Mouse (Mus musculus): ENCODE data around the gene Pspn. TPM values are rescaled to one million over a fixed set of nuclear protein-coding genes. Genes with fewer than 3 reads are reported as not detected.
A peak's percentile ranks its signal among the peaks of the same experiment; 100 is the strongest.

Gene Pspn
- polyA plus RNA-seq, 1 experiment: not detected

DNA sequence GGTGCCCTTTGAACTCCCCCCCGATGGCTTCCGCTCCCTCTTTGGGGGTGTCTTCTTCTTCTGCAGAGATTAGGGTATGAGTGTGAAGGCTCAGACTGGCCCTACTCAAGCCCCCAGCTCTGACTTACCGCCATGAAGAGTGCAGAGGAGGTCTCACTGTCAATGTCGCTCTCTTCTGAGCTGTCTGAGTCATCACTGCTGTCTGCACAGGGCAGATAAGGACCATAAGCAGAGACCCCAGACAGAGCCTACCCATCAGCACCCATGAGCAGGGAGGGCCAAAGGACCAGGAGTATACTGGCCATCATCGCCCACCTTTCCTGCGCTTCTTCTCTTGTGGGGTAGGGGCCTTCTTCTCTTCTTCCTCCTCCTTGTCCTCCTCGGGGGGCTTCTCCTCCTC, 4.2 kb upstream of the Pspn start:
- Histone ChIP-seq H3K27ac (ENCODE audit: insufficient read depth, low read depth, low read length) (no peak overlapping the region), H3K4me3 (ENCODE audit: insufficient read depth, low read depth, low read length) (no peak overlapping the region), H3K4me1 (ENCODE audit: control insufficient read depth, insufficient read depth, low read length) (no peaks in the 10 kb centered on the region; the same call in 1 of the 2 replicates)
- TF ChIP-seq CTCF (IDR thresholded peaks at IDR 0.05; ENCODE audit: insufficient read depth, low read depth, low read length) (no peak), POLR2A (IDR thresholded peaks at IDR 0.05; ENCODE audit: insufficient read depth, low read depth, low read length) (no peak)
- WGBS: 91% methylated on average over 7 of the region's 7 CpGs

GRCm38 (mm10) chr17:57001228-57001627, 1.4 kb upstream of the Pspn start:
- H3K4me1 ChIP-seq (ENCODE audit: control insufficient read depth, insufficient read depth, low read length): peaks cover 12% of the 10 kb centered on the region
- no peak overlapping the region for H3K4me3 ChIP-seq (ENCODE audit: insufficient read depth, low read depth, low read length)
- 81% methylated on average over 8 of the region's 8 CpGs for WGBS
- TF ChIP-seq CTCF (IDR thresholded peaks at IDR 0.05; ENCODE audit: insufficient read depth, low read depth, low read length) (no peak), POLR2A (IDR thresholded peaks at IDR 0.05; ENCODE audit: insufficient read depth, low read depth, low read length) (no peak)
- no peak overlapping the region for H3K27ac ChIP-seq (ENCODE audit: insufficient read depth, low read depth, low read length)

- Histone ChIP-seq H3K4me3 (ENCODE audit: insufficient read depth, low read depth, low read length) (no peak overlapping the region), H3K4me1 (ENCODE audit: control insufficient read depth, insufficient read depth, low read length) (peaks cover 12% of the 10 kb centered on the region), H3K27ac (ENCODE audit: insufficient read depth, low read depth, low read length) (no peak overlapping the region)
- WGBS: 93% methylated on average over 9 of the region's 9 CpGs
- TF ChIP-seq CTCF (IDR thresholded peaks at IDR 0.05; ENCODE audit: insufficient read depth, low read depth, low read length) (no peak), POLR2A (IDR thresholded peaks at IDR 0.05; ENCODE audit: insufficient read depth, low read depth, low read length) (no peak)
Measured at GRCm38 (mm10) chr17:56999414-56999813, 404 bp downstream of the Pspn start.

GRCm38 (mm10) chr17:56997029-56997667, 2.7 kb downstream of the Pspn start, which contains the start of gene Alkbh7:
Gene Alkbh7, plus strand, starts transcription at chr17:56997339.
- Histone ChIP-seq H3K4me1 (ENCODE audit: control insufficient read depth, insufficient read depth, low read length) (peaks cover 19% of the 10 kb centered on the region), H3K4me3 (ENCODE audit: insufficient read depth, low read depth, low read length) (peak within 1 kb of the TSS; percentile 93), H3K27ac (ENCODE audit: insufficient read depth, low read depth, low read length) (peak within 1 kb of the TSS; percentile 68; the same call in 1 of the 2 replicates)
- TF ChIP-seq POLR2A (IDR thresholded peaks at IDR 0.05; ENCODE audit: insufficient read depth, low read depth, low read length) (peak; percentile 79), CTCF (IDR thresholded peaks at IDR 0.05; ENCODE audit: insufficient read depth, low read depth, low read length) (peak; percentile 43; the same call in 1 of the 2 replicates)
- WGBS: under 1% methylated on average over 38 of the region's 38 CpGs

- Histone ChIP-seq H3K4me1 (ENCODE audit: control insufficient read depth, insufficient read depth, low read length) (peaks cover 19% of the 10 kb centered on the region), H3K27ac (ENCODE audit: insufficient read depth, low read depth, low read length) (peak overlapping the region; percentile 68; the same call in 1 of the 2 replicates), H3K4me3 (ENCODE audit: insufficient read depth, low read depth, low read length) (no peak overlapping the region)
- WGBS: 69% methylated on average over 2 of the region's 2 CpGs
- no peak for TF ChIP-seq CTCF (IDR thresholded peaks at IDR 0.05; ENCODE audit: insufficient read depth, low read depth, low read length)
- TF ChIP-seq POLR2A (IDR thresholded peaks at IDR 0.05; ENCODE audit: insufficient read depth, low read depth, low read length): no peak
Measured at GRCm38 (mm10) chr17:56996506-56996905, 3.3 kb downstream of the Pspn start.

DNA sequence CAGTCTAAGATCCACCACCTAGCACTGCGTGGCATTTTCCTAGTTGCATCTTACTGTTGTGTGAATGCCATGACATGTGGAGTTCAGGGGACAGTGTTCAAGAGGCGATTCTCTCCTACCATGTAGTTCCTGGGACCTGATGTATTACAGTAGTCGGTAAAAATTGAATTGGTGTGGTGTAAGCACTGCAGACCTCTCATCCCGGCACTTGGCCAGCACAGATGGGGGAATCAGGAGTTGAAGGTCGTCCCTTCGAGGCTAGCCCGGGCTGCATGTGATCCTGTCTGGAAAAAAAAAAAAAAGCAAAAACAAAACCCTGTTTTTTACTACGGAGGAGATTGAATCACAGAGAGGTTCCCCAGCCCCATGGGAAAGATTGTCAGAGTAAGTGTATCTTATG, 4.8 kb downstream of the Pspn start:
- Histone ChIP-seq H3K4me1 (ENCODE audit: control insufficient read depth, insufficient read depth, low read length) (peaks cover 24% of the 10 kb centered on the region), H3K4me3 (ENCODE audit: insufficient read depth, low read depth, low read length) (no peak overlapping the region), H3K27ac (ENCODE audit: insufficient read depth, low read depth, low read length) (no peak overlapping the region)
- TF ChIP-seq CTCF (IDR thresholded peaks at IDR 0.05; ENCODE audit: insufficient read depth, low read depth, low read length) (no peak), POLR2A (IDR thresholded peaks at IDR 0.05; ENCODE audit: insufficient read depth, low read depth, low read length) (no peak)
- 89% methylated on average over 8 of the region's 8 CpGs for WGBS

- TF ChIP-seq CTCF (IDR thresholded peaks at IDR 0.05; ENCODE audit: insufficient read depth, low read depth, low read length) (no peak), POLR2A (IDR thresholded peaks at IDR 0.05; ENCODE audit: insufficient read depth, low read depth, low read length) (no peak)
- 73% methylated on average over 2 of the region's 2 CpGs for WGBS
- H3K4me3 ChIP-seq (ENCODE audit: insufficient read depth, low read depth, low read length): peak overlapping the region; percentile 71
- no peak overlapping the region for H3K27ac ChIP-seq (ENCODE audit: insufficient read depth, low read depth, low read length)
- H3K4me1 ChIP-seq (ENCODE audit: control insufficient read depth, insufficient read depth, low read length): peaks cover 12% of the 10 kb centered on the region
Measured at GRCm38 (mm10) chr17:56990966-56991365, 8.9 kb downstream of the Pspn start.

GRCm38 (mm10) chr17:56990115-56990746, 9.6 kb downstream of the Pspn start, which contains the start of gene Clpp:
Gene Clpp, plus strand, starts transcription at chr17:56990305.
- WGBS: under 1% methylated on average over 52 of the region's 52 CpGs
- peak within 1 kb of the TSS; percentile 71 for H3K4me3 ChIP-seq (ENCODE audit: insufficient read depth, low read depth, low read length)
- H3K27ac ChIP-seq (ENCODE audit: insufficient read depth, low read depth, low read length): peak within 1 kb of the TSS; percentile 53
- TF ChIP-seq POLR2A (IDR thresholded peaks at IDR 0.05; ENCODE audit: insufficient read depth, low read depth, low read length) (peak; percentile 88), CTCF (IDR thresholded peaks at IDR 0.05; ENCODE audit: insufficient read depth, low read depth, low read length) (no peak)
- H3K4me1 ChIP-seq (ENCODE audit: control insufficient read depth, insufficient read depth, low read length): peaks cover 12% of the 10 kb centered on the region

GRCm38 (mm10) chr17:56989467-56990114, 10.2 kb downstream of the Pspn start:
- TF ChIP-seq POLR2A (IDR thresholded peaks at IDR 0.05; ENCODE audit: insufficient read depth, low read depth, low read length) (no peak; the same call in 1 of the 2 replicates), CTCF (IDR thresholded peaks at IDR 0.05; ENCODE audit: insufficient read depth, low read depth, low read length) (no peak)
- H3K4me3 ChIP-seq (ENCODE audit: insufficient read depth, low read depth, low read length): peak overlapping the region; percentile 71
- 1% methylated on average over 25 of the region's 25 CpGs for WGBS
- peaks cover 12% of the 10 kb centered on the region for H3K4me1 ChIP-seq (ENCODE audit: control insufficient read depth, insufficient read depth, low read length)
- H3K27ac ChIP-seq (ENCODE audit: insufficient read depth, low read depth, low read length): peak overlapping the region; percentile 46; the same call in 1 of the 2 replicates
